Mouse (Mus musculus) G1E (cell line): ENCODE results near the gene Ptprcap.

Source experiments
- CTCF ChIP-seq: IDR thresholded peaks from 2 replicates; pipeline ENCODE4 v1.5.1; 2012; ENCODE audit warnings: low read depth, low read length, inconsistent platforms, mixed read lengths
- GATA1 ChIP-seq: IDR thresholded peaks from 2 replicates; pipeline ENCODE4 v1.6.1; 2012; ENCODE audit warnings: borderline replicate concordance, low read length, inconsistent platforms, mixed read lengths
- GATA2 ChIP-seq: IDR thresholded peaks from 2 replicates; pipeline ENCODE4 v1.6.1; 2012; ENCODE audit warnings: low read depth, low read length, inconsistent platforms, borderline replicate concordance
- POLR2AphosphoS5 ChIP-seq: IDR thresholded peaks from 2 replicates; pipeline ENCODE4 v1.6.1; 2012; ENCODE audit warnings: low read depth, low read length, inconsistent platforms; ENCODE audit not compliant: insufficient replicate concordance
- TAL1 ChIP-seq: conservative IDR thresholded peaks from 2 replicates; pipeline ENCODE4 v1.6.1; 2012; ENCODE audit warnings: low read depth, low read length, inconsistent platforms, mixed read lengths

DNA sequence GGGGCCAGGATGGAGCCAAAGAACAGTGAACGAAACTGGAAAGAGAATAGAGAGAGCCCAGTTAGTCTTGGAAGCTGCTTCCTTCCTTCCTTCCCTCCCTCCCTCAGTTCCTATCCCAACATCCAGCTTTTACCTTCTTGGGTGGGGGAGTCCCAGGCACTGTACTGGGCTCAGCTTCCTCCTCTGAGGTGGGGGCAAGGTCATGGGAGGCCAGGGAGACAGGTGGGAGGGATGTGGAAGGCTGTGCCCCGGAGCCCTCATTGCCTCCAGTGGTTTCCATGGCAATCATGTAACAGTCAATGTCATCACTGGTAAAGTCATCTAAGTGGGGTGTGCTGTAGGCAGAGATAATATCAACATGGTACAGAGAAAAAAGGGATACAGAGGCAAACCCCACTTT lies 42.6 kb downstream of the Ptprcap start:
- no peak for TF ChIP-seq TAL1
- TF ChIP-seq CTCF, result no peak
- TF ChIP-seq GATA1, result no peak
- TF ChIP-seq GATA2, result no peak
- no peak for TF ChIP-seq POLR2AphosphoS5
